Mouse (Mus musculus): Measurements from ENCODE around the gene Srd5a3.

Srd5a3 gene

DNA sequence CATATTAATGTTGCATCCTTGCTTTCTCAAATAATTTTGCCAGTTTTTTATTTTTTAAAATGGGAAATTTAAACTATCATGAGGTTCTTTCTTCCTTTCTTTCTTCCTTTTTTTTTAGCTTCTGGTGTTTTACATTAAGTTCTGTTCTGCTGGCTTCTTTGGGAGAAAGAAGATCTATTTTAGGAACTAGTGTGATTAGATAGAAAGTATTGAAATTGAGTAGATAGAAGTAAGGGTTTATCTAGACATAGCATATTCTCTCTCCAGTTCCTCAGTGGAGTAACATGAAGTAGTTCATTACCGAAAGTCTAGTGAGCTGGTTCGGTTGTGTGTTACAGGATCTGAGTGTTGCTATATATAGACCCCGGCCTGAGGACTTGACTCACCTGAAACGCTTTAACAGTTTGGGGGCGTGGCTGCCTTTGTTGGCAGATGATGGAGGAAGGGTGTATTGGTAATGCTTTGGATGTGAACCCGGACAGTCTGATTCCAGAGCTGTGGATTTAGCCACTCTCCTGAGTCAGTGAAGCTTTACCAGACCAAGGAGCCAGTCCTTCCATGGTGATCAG lies 54.4 kb downstream of the Srd5a3 start:
- no peak for DNase-seq (ENCODE audit: low read depth)

DNA sequence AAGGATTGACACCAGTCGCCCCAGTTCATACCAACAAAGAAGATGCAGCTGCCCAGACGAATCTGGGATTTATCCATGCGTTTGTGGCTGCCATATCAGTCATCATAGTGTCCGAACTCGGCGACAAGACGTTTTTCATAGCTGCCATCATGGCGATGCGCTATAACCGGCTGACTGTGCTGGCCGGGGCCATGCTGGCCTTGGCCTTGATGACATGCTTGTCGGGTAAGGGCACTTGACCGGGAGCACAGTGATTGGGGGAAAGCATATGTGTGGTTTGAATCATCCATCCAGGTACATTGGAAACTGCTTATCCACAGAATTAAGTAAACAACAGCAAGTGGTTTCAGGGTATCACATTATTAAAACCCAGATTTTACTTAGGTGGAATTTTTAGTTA lies 59.3 kb downstream of the Srd5a3 start:
- DNase-seq (ENCODE audit: low read depth) = no peak

DNA sequence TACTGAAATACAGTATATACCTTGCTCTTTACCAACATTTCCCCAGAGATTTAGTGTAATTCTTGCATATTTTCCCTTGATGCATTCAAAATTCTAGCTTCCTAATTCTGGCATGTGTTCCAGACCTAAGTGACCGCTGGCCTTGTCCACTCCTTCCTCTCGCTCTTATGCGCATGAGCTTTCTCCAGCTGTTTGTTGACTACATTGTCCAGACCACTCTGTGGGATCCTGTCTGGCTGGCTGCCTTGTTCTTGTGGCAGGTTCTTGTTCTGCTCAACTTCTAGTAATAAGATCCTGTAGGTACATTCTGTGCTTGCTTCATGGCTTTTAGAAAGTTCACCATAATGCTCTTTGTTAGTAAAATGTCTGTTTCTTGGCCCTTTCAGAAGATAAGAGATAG lies 63.1 kb downstream of the Srd5a3 start:
- DNase-seq (ENCODE audit: low read depth) = no peak

All from induced T-regulatory cell, adult 2 months (primary cell).